ENCODE assay signal across 15 mouse cellular contexts in genomic region chr7:117310586-117311200, GRCm38 (mm10).
DNase-seq lines count a peak whose midpoint lies in the region; TF ChIP-seq lines count a peak whose summit lies in the region.
"Had no signal": no experiment of that assay in that cellular context is flagged by ENCODE, and none has a peak within 500 bp of the region (broad histone marks: within the 10 kb centered on the region; RNA-seq: fewer than 3 reads in every experiment).

No protein-coding gene starts in this region.

- 93% methylated on average over 2 of the region's 2 CpGs for WGBS in thymus, adult 2 months

- H3K4me1 ChIP-seq in thymus, adult 2 months (replicated peaks; ENCODE audit: control insufficient read depth, insufficient read depth, low read length): no peaks in the 10 kb centered on the region
- H3K4me1 ChIP-seq: liver, embryonic 13.5 days; neural tube, embryonic 15.5 days had no signal

- TF ChIP-seq CTCF in thymus, adult 2 months (IDR thresholded peaks at IDR 0.05; ENCODE audit: borderline replicate concordance, control insufficient read depth, extremely low read depth, insufficient read depth, low read length, poor library complexity): no peak

- TF ChIP-seq POLR2A in thymus, adult 2 months (IDR thresholded peaks at IDR 0.05; ENCODE audit: control insufficient read depth, extremely low read depth, insufficient read depth, low read length, poor library complexity): no peak

- no peak overlapping the region for H3K27ac ChIP-seq in thymus, adult 2 months (ENCODE audit: control insufficient read depth, insufficient read depth, low read length)
- H3K27ac ChIP-seq: liver, embryonic 13.5 days; macrophage; neural tube, embryonic 15.5 days; stomach, postnatal 0 days had no signal

- H3K36me3 ChIP-seq in thymus, adult 2 months (ENCODE audit: control insufficient read depth, insufficient read depth, low read length): no peaks in the 10 kb centered on the region
- H3K36me3 ChIP-seq: liver, embryonic 13.5 days; neural tube, embryonic 15.5 days had no signal

- H3K27me3 ChIP-seq in thymus, adult 2 months (ENCODE audit: control insufficient read depth, insufficient read depth, low read length): no peaks in the 10 kb centered on the region
- H3K27me3 ChIP-seq: liver, embryonic 13.5 days; neural tube, embryonic 15.5 days had no signal

- H3K4me3 ChIP-seq in thymus, adult 2 months (ENCODE audit: control insufficient read depth, insufficient read depth, low read length): no peak overlapping the region
- H3K4me3 ChIP-seq: liver, embryonic 13.5 days; neural tube, embryonic 15.5 days had no signal

- peak; percentile 45 to 80 for DNase-seq in adrenal gland, adult (ENCODE audit: inconsistent age in 2 of 2, low spot score in 1 of 2)
- no peak for DNase-seq in adrenal gland, postnatal 4 days (ENCODE audit: low spot score in 2 of 2)
- DNase-seq in ovary, adult 18-20 months (ENCODE audit: low spot score): peak; percentile 21
- no peak for DNase-seq in ovary, postnatal 10 days (ENCODE audit: low spot score)
- DNase-seq in gastrocnemius, adult 8-10 months (ENCODE audit: low spot score in 2 of 2): peak; percentile 45
- peak; percentile 9 for DNase-seq in mesoderm, embryonic 11.5 days (ENCODE audit: low read depth, low spot score)
- no peak for DNase-seq in yolk sac, embryonic 10.5 days (ENCODE audit: low spot score)
- no peak for DNase-seq in thymus, adult 2 months
- DNase-seq: cerebellum, adult 11-12 months; forebrain, postnatal 0 days; kidney, postnatal 4 days; liver, embryonic 13.5 days had no signal

Comparison
In these comparisons a context has a peak if more than half of its experiments do, and no peak if none do; other contexts are left out.
1. DNase-seq: peak in adrenal gland, adult (2 of 2), ovary, adult 18-20 months (single experiment), gastrocnemius, adult 8-10 months (2 of 2) and mesoderm, embryonic 11.5 days (single experiment); none in adrenal gland, postnatal 4 days (0 of 2), ovary, postnatal 10 days (single experiment), yolk sac, embryonic 10.5 days (single experiment) and thymus, adult 2 months (single experiment).